Mouse (Mus musculus) heart, adult 2 months (tissue): ENCODE data around the gene Efhc1.

Source experiments
- CTCF ChIP-seq: fragments of 200-600 bp; IDR thresholded peaks from 2 replicates; pipeline ENCODE4 v1.8.1; 2022; ENCODE audit warnings: antibody characterized with exemption, mild to moderate bottlenecking, moderate library complexity
- EP300 ChIP-seq: fragments of 200-500 bp; IDR thresholded peaks from 2 replicates; pipeline ENCODE4 v1.6.1; 2011; ENCODE audit warnings: low read depth, low read length, control low read depth; ENCODE audit not compliant: insufficient read depth
- POLR2A ChIP-seq: fragments of 200-500 bp; IDR thresholded peaks from 2 replicates; pipeline ENCODE4 v1.6.1; 2011; ENCODE audit warnings: mild to moderate bottlenecking, low read depth, low read length, control low read depth; ENCODE audit not compliant: insufficient read depth

- TF ChIP-seq CTCF (no peak), EP300 (no peak), POLR2A (no peak)
These were observed 38.1 kb downstream of the Efhc1 start for GRCm38 (mm10) chr1:20989461-20990083.
